Mouse (Mus musculus): ENCODE data around the gene 4932438A13Rik. TPM values are rescaled to one million over a fixed set of nuclear protein-coding genes. Genes with fewer than 3 reads are reported as not detected.

4932438A13Rik gene
- polyA plus RNA-seq, 1 experiment from 2014 or later, result 19.5 TPM

DNA sequence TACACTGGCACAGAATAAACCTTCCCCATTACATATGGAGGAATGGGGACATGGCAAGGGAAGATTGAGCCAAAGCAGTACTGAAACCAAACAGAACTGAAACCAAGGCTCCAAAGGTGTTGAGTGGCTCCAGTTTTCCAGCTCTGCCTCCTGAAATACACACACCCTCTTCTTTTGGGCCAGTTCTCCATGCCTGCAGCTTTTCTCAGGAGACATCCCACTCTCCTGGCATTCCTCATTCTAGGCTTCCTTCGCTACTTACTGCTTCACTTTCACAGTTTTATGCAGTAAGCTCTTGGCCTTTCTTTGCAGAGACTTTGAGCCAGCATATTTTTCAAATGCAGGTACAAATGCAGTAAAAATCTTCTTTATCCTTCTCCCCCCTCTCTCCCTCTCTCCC lies 188.6 kb downstream of the 4932438A13Rik start:
- Histone ChIP-seq H3K27ac (ENCODE audit: low read length) (no peak overlapping the region), H3K27me3 (ENCODE audit: control insufficient read depth, insufficient read depth, low read depth, low read length) (no peaks in the 10 kb centered on the region), H3K4me2 (ENCODE audit: low read depth, low read length) (no peak overlapping the region), H3K36me3 (ENCODE audit: control insufficient read depth, insufficient read depth) (peaks cover 8% of the 10 kb centered on the region), H3K9ac (ENCODE audit: low read depth, low read length) (no peak overlapping the region), H3K9me3 (replicated peaks; ENCODE audit: control insufficient read depth, low read length) (no peaks in the 10 kb centered on the region), H3K4me3 (ENCODE audit: low read depth, low read length) (no peak overlapping the region), H3K4me1 (ENCODE audit: control insufficient read depth, low read depth, low read length) (no peaks in the 10 kb centered on the region)
- no peak for ATAC-seq (ENCODE audit: low read depth)
- WGBS (ENCODE audit: insufficient replicate concordance), result 80% methylated on average over 1 of the region's 1 CpGs

DNA sequence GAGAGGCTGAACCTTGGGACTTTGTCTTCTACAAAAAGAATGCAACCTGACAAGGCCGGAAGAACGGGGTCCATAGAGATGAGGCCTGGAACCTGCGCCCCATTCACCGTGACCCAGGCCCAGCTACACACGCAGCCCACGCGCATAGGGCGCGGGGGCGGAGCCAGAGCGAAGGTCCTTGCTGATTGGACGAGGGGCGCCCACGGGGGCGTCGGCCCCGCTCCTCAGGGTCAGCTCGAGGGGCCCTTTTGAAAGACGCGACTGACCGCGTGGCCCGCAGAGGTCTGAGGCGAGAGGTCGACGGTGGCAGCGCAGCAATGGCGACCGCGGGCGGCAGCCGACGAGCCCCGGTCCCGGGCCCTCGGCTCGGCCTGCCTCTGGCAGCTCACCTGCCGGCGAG lies 200.5 kb downstream of the 4932438A13Rik start, which contains the start of gene Adad1:
Gene Adad1 (plus strand): TSS at position 122 of the 400 bp plus-strand sequence.
- Histone ChIP-seq H3K27ac (ENCODE audit: low read length) (no peak within 1 kb of the TSS), H3K9ac (ENCODE audit: low read depth, low read length) (no peak within 1 kb of the TSS), H3K4me3 (ENCODE audit: low read depth, low read length) (no peak within 1 kb of the TSS), H3K36me3 (ENCODE audit: control insufficient read depth, insufficient read depth) (no peaks in the 10 kb centered on the region), H3K4me2 (ENCODE audit: low read depth, low read length) (peak within 1 kb of the TSS; percentile 40), H3K9me3 (replicated peaks; ENCODE audit: control insufficient read depth, low read length) (no peaks in the 10 kb centered on the region), H3K4me1 (ENCODE audit: control insufficient read depth, low read depth, low read length) (no peaks in the 10 kb centered on the region), H3K27me3 (ENCODE audit: control insufficient read depth, insufficient read depth, low read depth, low read length) (no peaks in the 10 kb centered on the region)
- ATAC-seq (ENCODE audit: low read depth), result no peak
- WGBS (ENCODE audit: insufficient replicate concordance), result 66% methylated on average over 39 of the region's 39 CpGs

DNA sequence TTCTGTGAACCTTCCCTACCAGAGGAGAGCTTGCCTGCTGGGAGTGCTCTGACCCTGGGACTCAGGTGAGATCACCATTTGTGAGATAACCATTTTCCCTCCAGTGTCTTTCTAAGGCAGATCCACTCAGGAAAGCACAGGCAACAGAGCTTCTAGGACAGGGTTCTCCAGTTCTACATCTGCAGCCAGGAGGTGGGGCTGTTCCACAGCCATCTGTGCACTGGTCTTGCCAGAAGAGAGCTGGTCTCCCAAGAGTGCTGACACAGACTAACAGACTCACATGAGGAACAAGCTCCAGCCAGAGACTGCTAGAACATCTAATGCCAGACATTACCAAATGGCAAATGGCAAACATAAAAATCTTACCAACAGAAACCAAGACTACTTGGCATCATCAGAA lies 210.3 kb downstream of the 4932438A13Rik start:
- no peaks in the 10 kb centered on the region for H3K9me3 ChIP-seq (replicated peaks; ENCODE audit: control insufficient read depth, low read length)
- H3K4me3 ChIP-seq (ENCODE audit: low read depth, low read length), result no peak overlapping the region
- ATAC-seq (ENCODE audit: low read depth), result no peak
- no peaks in the 10 kb centered on the region for H3K4me1 ChIP-seq (ENCODE audit: control insufficient read depth, low read depth, low read length)
- no peaks in the 10 kb centered on the region for H3K27me3 ChIP-seq (ENCODE audit: control insufficient read depth, insufficient read depth, low read depth, low read length)
- no peak overlapping the region for H3K4me2 ChIP-seq (ENCODE audit: low read depth, low read length)
- no peak overlapping the region for H3K9ac ChIP-seq (ENCODE audit: low read depth, low read length)
- no peak overlapping the region for H3K27ac ChIP-seq (ENCODE audit: low read length)
- H3K36me3 ChIP-seq (ENCODE audit: control insufficient read depth, insufficient read depth), result no peaks in the 10 kb centered on the region

DNA sequence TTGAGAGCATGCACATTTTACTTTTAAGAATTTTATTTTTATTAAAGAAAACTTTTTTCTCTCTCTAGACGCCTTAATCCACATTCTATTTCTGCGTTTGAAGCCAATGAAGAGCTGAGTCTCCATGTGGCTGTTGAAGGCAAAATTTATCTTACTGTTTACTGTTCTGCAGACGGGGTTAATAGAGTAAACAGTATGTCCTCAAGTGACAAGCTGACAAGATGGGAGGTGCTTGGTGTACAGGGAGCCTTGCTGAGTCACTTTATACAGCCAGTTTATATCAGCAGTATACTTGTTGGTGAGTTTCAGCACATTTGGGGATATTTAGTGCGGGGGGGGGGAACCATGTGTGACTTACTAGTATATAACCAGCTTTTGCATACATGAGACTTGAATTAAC lies 222.0 kb downstream of the 4932438A13Rik start:
- no peaks in the 10 kb centered on the region for H3K4me1 ChIP-seq (ENCODE audit: control insufficient read depth, low read depth, low read length)
- no peaks in the 10 kb centered on the region for H3K36me3 ChIP-seq (ENCODE audit: control insufficient read depth, insufficient read depth)
- no peak overlapping the region for H3K4me3 ChIP-seq (ENCODE audit: low read depth, low read length)
- H3K4me2 ChIP-seq (ENCODE audit: low read depth, low read length), result no peak overlapping the region
- 52% methylated on average over 4 of the region's 4 CpGs for WGBS (ENCODE audit: insufficient replicate concordance)
- no peaks in the 10 kb centered on the region for H3K9me3 ChIP-seq (replicated peaks; ENCODE audit: control insufficient read depth, low read length)
- no peaks in the 10 kb centered on the region for H3K27me3 ChIP-seq (ENCODE audit: control insufficient read depth, insufficient read depth, low read depth, low read length)
- no peak overlapping the region for H3K27ac ChIP-seq (ENCODE audit: low read length)
- no peak overlapping the region for H3K9ac ChIP-seq (ENCODE audit: low read depth, low read length)
- ATAC-seq (ENCODE audit: low read depth), result no peak

DNA sequence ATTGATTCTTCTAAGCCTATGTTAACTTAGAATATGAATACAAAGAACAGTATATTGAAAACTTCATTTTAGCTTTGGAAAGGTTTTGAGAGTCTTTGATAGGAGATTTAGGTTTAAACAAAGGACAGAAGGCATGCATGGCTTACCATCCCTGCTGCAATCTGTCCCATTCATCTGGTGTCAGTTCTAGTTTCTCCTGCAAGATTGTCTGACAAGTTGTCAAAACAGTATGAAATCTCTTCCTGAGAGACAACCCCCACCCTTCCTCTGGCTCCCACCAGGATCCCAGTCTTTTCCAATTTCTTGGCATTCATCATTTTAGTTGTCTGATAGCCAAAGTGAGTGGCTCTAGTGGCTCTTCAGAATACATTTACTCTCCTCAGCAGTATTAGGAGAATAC lies 227.8 kb downstream of the 4932438A13Rik start:
- no peak for ATAC-seq (ENCODE audit: low read depth)
- Histone ChIP-seq H3K4me1 (ENCODE audit: control insufficient read depth, low read depth, low read length) (no peaks in the 10 kb centered on the region), H3K36me3 (ENCODE audit: control insufficient read depth, insufficient read depth) (no peaks in the 10 kb centered on the region), H3K4me2 (ENCODE audit: low read depth, low read length) (no peak overlapping the region), H3K4me3 (ENCODE audit: low read depth, low read length) (no peak overlapping the region), H3K27ac (ENCODE audit: low read length) (no peak overlapping the region), H3K27me3 (ENCODE audit: control insufficient read depth, insufficient read depth, low read depth, low read length) (no peaks in the 10 kb centered on the region), H3K9me3 (replicated peaks; ENCODE audit: control insufficient read depth, low read length) (no peaks in the 10 kb centered on the region), H3K9ac (ENCODE audit: low read depth, low read length) (no peak overlapping the region)

Other genes starting within 250 kb of the 4932438A13Rik start
- 8.8 and 9.8 TPM in 2 replicates for gene Bbs7, start 249.6 kb upstream of the 4932438A13Rik start, polyA plus RNA-seq (2015; fragmentation: Nextera tagmentation; extraction: Ambion mirVana)
- 0.06 and 0.28 TPM in 2 replicates for gene Trpc3, start 172.9 kb upstream of the 4932438A13Rik start, polyA plus RNA-seq (2015; fragmentation: Nextera tagmentation; extraction: Ambion mirVana)
- 0.05 and 0.09 TPM in 2 replicates for gene Adad1, start 200.4 kb downstream of the 4932438A13Rik start, polyA plus RNA-seq (2015; fragmentation: Nextera tagmentation; extraction: Ambion mirVana)

Data from liver, embryonic 16.5 days (tissue).